Mouse (Mus musculus) adrenal gland, postnatal 10 days (tissue): ENCODE results near the gene Tbx5. TPM values are rescaled to one million over a fixed set of nuclear protein-coding genes. Genes with fewer than 3 reads are reported as not detected.

Source experiments
- DNase-seq: peaks from one replicate; pipeline ENCODE4 v3.0.0; 2021; ENCODE audit warnings: mixed read lengths
- long read RNA-seq, 2 experiments: library from polyadenylated mRNA; stranded (forward); transcript quantifications; one replicate each; pipeline ENCODE4 v2.0.0; 2021
- total RNA-seq, 2 experiments: library from RNA; stranded (reverse); gene quantifications; 2 replicates each; pipeline ENCODE4 v1.2.3; 2021

The Tbx5 gene
- 1 to 10 TPM; 2.3 to 2.9 TPM for total RNA-seq
- long read RNA-seq, experiment 1: 0 reads
- long read RNA-seq, experiment 2, partial matches to known transcripts: 0 of 1 reads
- long read RNA-seq, experiment 2, other reads (novel, unspliced or antisense): 1 of 1 reads

GRCm38 (mm10) chr5:119832479-119832796 is at the start of gene Tbx5:
TSS of gene Tbx5 (plus strand) at chr5:119832668.
- DNase-seq: no peak

DNA sequence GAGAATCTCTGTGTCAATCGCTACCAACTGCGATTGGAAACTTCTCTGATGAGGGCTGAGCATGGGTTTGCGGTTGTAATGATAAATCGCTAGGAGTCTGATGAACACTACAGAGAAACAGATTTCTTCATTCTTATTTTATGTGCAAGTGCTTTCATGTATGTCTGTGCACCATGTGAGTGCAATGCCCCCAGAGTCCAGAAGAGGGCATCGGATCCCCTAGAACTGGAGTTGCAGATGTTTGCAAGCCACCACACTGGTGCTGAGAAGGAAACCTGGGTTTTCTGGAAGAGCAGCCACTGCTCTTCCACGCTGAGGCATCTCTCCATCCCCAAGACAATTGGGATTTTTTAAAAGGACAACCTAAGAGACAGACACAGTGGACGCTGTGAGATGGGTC is 46.5 kb upstream of the Tbx5 start:
- DNase-seq: no peak

GRCm38 (mm10) chr5:119791664-119792063 is 40.8 kb upstream of the Tbx5 start:
- DNase-seq: no peak

DNA sequence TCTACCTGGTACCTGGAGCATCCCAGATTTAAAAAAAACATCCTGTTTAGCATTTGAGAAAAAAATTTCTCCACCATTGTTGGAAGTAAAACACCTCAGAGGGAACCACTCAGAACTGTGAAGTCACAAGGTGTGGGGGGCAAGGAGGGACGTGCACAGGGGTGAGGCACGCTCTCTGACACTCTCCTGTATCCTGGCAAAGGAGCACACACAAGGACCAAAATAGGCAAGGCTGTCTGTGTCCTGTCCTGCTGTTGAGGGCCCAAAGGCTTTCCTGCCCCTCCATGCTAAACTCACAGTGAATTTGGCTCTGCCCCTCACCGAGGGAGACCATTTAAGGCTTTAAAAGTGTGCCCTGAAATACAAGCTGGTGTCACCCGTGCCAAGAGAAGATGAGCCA is 38.5 kb upstream of the Tbx5 start:
- no peak for DNase-seq

DNA sequence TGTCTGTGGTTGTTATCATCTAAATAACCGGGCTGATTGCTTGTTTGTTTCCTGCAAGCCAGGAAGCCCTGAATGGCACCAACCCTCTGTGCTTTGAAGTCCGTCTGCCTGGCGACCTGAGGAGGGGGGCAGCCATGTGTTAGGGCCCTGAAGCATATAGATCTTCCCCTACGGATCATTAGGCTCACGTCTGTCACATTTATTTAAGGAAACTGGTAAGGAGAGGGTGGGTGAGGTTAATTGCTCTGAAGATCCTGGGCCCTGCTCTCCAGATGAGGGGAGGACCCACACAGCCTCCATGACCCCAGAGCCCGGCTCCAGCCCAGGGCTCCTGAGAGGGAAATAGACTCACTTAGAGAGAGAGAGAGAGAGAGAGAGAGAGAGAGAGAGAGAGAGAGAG is 37.1 kb upstream of the Tbx5 start:
- DNase-seq: no peak

GRCm38 (mm10) chr5:119795777-119796176 is 36.7 kb upstream of the Tbx5 start:
- DNase-seq: no peak

DNA sequence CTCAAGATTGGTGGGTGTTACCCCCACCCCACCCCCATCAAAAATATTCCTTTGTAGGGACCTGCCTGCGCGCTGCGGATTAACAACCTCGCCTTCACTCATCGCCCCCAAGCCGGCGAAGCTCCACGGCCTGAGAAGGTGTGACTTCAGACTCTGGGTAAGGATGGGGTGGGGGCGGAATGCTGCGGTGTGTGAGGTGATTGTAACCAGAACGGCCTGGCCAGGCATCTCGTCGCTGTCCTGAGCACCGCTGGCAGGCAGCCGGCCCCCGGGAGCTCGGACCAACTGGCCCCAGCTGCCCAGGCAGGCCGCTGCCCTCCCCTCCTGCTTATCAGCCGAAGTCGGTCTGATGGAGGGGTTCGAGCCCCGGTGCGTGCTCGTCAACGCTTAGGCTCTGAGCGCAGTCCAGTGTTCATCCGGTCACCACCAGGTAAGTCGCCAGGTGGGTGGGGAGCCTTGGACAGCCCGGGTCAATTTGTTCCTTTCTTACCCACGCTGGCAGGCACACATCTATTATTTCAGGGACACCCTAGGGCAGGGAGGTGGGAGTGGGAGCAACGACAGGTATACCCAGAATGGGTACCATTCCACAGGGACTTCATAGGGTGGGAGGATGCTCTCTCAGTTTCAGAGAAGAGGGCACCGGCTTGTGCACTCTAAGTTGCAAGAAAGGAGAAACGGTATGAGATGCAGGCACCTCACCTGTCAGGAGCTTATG is 35.9 kb upstream of the Tbx5 start:
- no peak for DNase-seq

DNA sequence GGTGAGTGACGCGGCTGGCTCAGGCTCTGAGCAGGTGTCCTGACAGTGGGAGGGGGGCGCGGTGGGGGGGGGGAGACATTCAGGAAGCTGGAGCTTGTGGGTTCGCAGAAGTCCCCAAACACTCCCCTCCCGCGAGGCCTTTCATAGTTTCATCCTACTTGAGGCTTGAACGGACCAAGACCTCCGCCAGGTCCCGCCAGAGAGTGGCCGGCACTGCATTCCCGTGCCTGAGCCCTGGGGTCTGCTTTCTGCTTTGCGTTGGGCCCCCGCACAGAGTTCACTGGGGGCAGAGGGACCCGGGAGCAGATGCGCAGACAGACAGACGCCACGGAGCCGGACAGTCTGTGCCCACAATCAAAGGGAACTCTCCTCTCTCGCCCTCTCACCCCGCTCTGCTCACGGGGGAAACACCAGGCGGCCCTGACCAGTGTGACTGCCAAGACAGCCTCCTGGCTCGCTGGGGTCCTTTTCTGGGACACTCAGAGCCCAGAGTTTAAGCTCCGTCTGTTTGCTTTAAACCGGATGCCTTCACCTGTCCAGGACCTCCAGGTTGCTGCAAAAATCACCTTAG is 34.8 kb upstream of the Tbx5 start:
- DNase-seq: no peak

DNA sequence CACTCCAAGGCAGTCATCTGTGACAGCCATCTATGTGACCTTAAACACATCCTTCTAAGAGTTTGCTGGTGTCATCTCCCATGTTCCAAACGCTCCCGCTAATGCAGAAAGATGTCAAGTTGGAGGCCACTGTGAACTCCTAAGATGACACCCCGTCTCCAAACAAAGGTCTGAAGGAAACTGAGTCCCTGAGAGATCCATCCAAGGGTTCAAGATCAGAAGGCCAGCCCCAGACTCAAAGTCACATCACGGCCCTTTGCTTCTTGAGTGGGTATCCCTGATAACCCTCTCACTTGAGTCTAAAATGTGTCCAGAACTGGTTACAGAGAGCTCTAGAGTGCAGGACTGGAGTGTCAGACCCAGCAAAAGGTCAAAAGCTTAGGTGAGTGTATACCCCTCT is 34.2 kb upstream of the Tbx5 start:
- no peak for DNase-seq

GRCm38 (mm10) chr5:119798713-119799418 is 33.6 kb upstream of the Tbx5 start:
- no peak for DNase-seq

GRCm38 (mm10) chr5:119799419-119800242 is 32.8 kb upstream of the Tbx5 start:
- DNase-seq: no peak

DNA sequence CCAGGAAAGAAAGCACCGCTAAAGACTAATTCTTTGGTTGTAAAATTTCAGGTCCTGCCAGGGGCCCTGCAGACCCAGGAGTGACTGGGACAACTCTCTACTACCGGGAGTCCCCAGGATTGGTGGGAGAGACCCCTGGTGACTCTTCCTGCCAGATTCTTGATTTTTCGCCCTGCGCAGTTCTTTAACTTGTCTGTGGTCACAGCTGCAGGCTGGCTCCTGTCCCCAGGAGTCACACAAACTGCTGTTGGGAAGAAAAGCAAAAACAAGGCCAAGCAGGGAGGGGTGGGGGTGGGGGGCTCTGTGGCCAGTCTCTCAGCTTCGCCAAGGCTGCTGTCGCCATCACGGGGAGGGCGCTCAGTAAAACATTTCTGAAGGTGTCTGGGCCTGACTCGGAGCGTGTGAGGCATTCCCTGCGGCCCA is 32.2 kb upstream of the Tbx5 start:
- DNase-seq: no peak

GRCm38 (mm10) chr5:119802617-119803410 is 29.7 kb upstream of the Tbx5 start:
- DNase-seq: no peak

- DNase-seq: no peak
Measured at GRCm38 (mm10) chr5:119803411-119804251, 28.8 kb upstream of the Tbx5 start.

DNA sequence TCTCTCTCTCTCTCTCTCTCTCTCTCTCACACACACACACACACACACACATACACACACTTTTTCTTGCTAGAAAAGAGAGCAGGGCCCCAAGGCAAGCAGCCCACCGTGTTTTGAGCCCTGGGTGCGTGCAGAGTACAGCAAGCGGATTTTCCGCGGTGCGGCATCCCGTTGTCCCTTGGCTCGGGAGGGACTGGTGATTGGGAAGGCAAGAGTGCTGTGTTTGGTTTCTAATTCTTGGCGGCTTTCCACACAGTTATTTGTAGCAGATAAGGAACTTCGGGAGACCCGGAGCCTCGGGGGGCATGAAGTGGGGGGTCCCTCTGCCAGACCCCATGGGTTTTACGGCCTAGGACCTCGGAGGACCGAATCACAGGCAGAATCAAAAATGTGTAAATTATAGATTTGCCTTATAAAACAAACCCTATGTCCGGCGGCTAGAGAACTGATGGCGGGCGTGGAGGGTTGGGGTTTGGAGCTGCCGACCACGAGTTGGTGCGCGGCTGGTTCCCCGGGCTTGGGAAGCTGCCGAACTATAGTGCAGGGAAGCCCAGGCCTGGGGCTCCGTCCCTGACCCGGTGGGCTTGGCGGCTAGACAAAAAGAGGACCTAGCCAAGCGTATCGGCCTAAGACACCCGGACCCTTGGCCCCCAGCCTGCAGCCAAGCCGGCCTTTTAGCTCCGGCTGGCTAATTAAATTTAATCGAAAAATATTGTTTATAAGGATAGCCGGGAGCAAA is 28.0 kb upstream of the Tbx5 start:
- no peak for DNase-seq

- no peak for DNase-seq
Measured at GRCm38 (mm10) chr5:119805636-119806035, 26.8 kb upstream of the Tbx5 start.

GRCm38 (mm10) chr5:119806467-119806866 is 26.0 kb upstream of the Tbx5 start:
- no peak for DNase-seq

DNA sequence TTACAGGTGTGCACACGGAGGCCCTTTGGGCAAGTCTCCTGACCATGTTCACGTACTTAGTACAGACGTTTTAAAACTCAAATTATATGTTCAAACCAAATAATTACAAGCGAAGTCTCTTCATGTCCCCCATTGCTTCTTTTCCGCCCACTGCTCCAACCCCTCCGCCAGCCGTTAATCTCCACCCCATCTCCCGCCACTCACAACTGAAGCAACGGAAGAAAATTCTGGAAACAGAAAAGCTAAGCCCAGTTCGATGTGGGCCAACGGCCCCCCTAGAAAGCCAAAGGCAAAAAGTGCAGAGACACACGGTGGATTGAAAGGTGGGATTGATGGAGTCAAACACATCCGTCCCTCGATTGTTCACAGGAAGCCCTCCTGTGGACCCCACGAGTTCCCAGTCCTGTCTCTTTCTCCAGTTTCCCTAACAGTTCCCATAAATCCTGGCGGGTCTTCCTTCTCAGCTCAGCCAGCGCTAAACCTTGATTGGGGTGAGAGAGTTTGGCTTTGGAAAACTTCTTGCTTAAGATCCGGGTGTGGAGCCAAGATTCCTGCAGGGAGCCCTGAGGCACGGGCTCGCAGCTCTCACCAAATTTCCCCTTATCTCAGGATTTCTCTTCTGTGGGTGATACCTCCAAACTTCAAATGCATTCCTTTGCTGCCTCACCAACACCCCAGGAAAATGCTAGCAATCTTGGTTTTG is 24.8 kb upstream of the Tbx5 start:
- no peak for DNase-seq

DNA sequence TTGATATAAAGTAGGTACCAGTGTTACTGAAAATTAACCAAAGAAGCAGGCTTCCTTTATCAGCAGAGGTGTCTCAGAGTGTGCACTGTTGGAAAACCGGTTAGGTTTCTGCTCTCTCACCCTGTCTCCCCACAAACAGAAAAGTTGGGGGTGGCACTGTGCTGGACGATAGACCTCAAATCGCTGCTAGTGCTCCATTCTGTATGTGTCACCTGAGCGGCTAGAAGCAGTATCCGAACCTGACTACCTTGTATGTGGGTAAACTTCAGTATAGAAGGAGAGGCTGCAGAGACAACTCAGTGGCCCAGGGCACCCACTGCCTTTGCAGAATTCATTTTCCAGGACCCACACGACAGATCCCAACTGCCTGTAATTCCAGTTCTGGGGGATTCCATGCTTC is 23.8 kb upstream of the Tbx5 start:
- DNase-seq: no peak
